Mouse (Mus musculus) 416B (cell line): ENCODE measurements at regions not wholly inside any gene's neighbourhood (a gene's known extent, or its start where the extent isn't known, plus 50 kb on each side); places are given as distances from the start of the nearest gene placed in this dataset.

Experiments used
- DNase-seq: peaks from one replicate; pipeline ENCODE4 v3.0.0; 2011; ENCODE audit warnings: low read depth

- no peak for DNase-seq
Observed at GRCm38 (mm10) chr5:42884251-42884650, 348.7 kb upstream of the Cpeb2 start.

- no peak for DNase-seq
Observed at GRCm38 (mm10) chr5:42891890-42892289, 341.1 kb upstream of the Cpeb2 start.

- DNase-seq, result no peak
Observed at GRCm38 (mm10) chr5:42906136-42906535, 326.8 kb upstream of the Cpeb2 start.

GRCm38 (mm10) chr5:42919328-42919727 is 313.6 kb upstream of the Cpeb2 start:
- DNase-seq, result no peak

- peak; percentile 4 for DNase-seq
Observed at GRCm38 (mm10) chr5:42932106-42932505, 300.9 kb upstream of the Cpeb2 start.

GRCm38 (mm10) chr5:42959296-42959862 is 273.6 kb upstream of the Cpeb2 start:
- no peak for DNase-seq

- DNase-seq, result peak; percentile 73
Observed at GRCm38 (mm10) chr5:42966952-42967351, 266.0 kb upstream of the Cpeb2 start.

- DNase-seq, result no peak
Observed at GRCm38 (mm10) chr5:42969209-42969608, 263.8 kb upstream of the Cpeb2 start.

GRCm38 (mm10) chr5:42969621-42970020 is 263.3 kb upstream of the Cpeb2 start:
- DNase-seq, result peak; percentile 43

GRCm38 (mm10) chr5:42977108-42977507 is 255.9 kb upstream of the Cpeb2 start:
- DNase-seq, result peak; percentile 88

- DNase-seq, result no peak
Observed at GRCm38 (mm10) chr5:42980946-42981650, 251.9 kb upstream of the Cpeb2 start.

- peak; percentile 71 for DNase-seq
Observed at GRCm38 (mm10) chr5:42986203-42986602, 246.8 kb upstream of the Cpeb2 start.

- DNase-seq, result no peak
Observed at GRCm38 (mm10) chr5:42987710-42988466, 245.1 kb upstream of the Cpeb2 start.

GRCm38 (mm10) chr5:42989287-42989686 is 243.7 kb upstream of the Cpeb2 start:
- DNase-seq, result no peak

- peak; percentile 45 for DNase-seq
Observed at GRCm38 (mm10) chr5:43024006-43024593, 208.9 kb upstream of the Cpeb2 start.

- peak; percentile 23 for DNase-seq
Observed at GRCm38 (mm10) chr5:43031285-43031684, 201.7 kb upstream of the Cpeb2 start.

- no peak for DNase-seq
Observed at GRCm38 (mm10) chr5:43031916-43032315, 201.1 kb upstream of the Cpeb2 start.

- no peak for DNase-seq
Observed at GRCm38 (mm10) chr5:43034421-43034820, 198.5 kb upstream of the Cpeb2 start.

GRCm38 (mm10) chr5:43037592-43037991 is 195.4 kb upstream of the Cpeb2 start:
- peak; percentile 98 for DNase-seq

- peak; percentile 39 for DNase-seq
Observed at GRCm38 (mm10) chr5:43039525-43039924, 193.4 kb upstream of the Cpeb2 start.

GRCm38 (mm10) chr5:43042585-43042984 is 190.4 kb upstream of the Cpeb2 start:
- DNase-seq, result peak; percentile 26

GRCm38 (mm10) chr5:43045860-43046259 is 187.1 kb upstream of the Cpeb2 start:
- peak; percentile 83 for DNase-seq

- no peak for DNase-seq
Observed at GRCm38 (mm10) chr5:43047316-43047715, 185.7 kb upstream of the Cpeb2 start.
